Mouse (Mus musculus) ovary, adult 10 weeks (tissue): ENCODE results near the gene Cstad. TPM values are rescaled to one million over a fixed set of nuclear protein-coding genes. Genes with fewer than 3 reads are reported as not detected.

ENCODE experiments used
- polyA plus RNA-seq: library from polyadenylated mRNA; stranded (reverse); fragments of 350-450 nt; fragmentation: Illumina TruSeq; extraction: RNeasy Lipid Tissue Mini Kit (QIAGEN cat#74804); gene quantifications from one replicate; pipeline ENCODE4 v1.2.3, GENCODE M21; 2014

Cstad gene
- 1.9 TPM for polyA plus RNA-seq

GRCm38 (mm10) chr2:30594641-30595379, at the start of gene Cstad:
Gene Cstad (plus strand): TSS chr2:30595040.

Other genes starting within 250 kb of the Cstad start
- gene Sh3glb2, start 235.7 kb upstream of the Cstad start, polyA plus RNA-seq, result not detected
- 0.29 TPM for gene Miga2, start 230.8 kb upstream of the Cstad start, polyA plus RNA-seq
- gene Dolpp1, start 202.8 kb upstream of the Cstad start, polyA plus RNA-seq, result not detected
- gene Crat, start 179.2 kb upstream of the Cstad start, polyA plus RNA-seq, result 4.6 TPM
- 2.7 TPM for gene Ptpa, start 179.0 kb upstream of the Cstad start, polyA plus RNA-seq
- gene Ier5l, start 120.8 kb upstream of the Cstad start, polyA plus RNA-seq, result 0.31 TPM
- not detected for gene 1700001O22Rik, start 208.6 kb downstream of the Cstad start, polyA plus RNA-seq
- gene Ntmt1, start 212.8 kb downstream of the Cstad start, polyA plus RNA-seq, result not detected
- not detected for gene Asb6, start 235.3 kb downstream of the Cstad start, polyA plus RNA-seq
- not detected for gene Prrx2, start 239.9 kb downstream of the Cstad start, polyA plus RNA-seq